Mouse (Mus musculus) liver, embryonic 15.5 days (tissue): ENCODE results near the gene Hp. TPM values are rescaled to one million over a fixed set of nuclear protein-coding genes. Genes with fewer than 3 reads are reported as not detected.

Experiments used
- ATAC-seq: fragments of 200-750 bp; cut with Nextera tagmentation; 2 replicates; pipeline ENCODE4 v1.8.0; 2017; ENCODE audit warnings: moderate number of reproducible peaks, mild to moderate bottlenecking, moderate library complexity; ENCODE audit not compliant: insufficient read depth
- H3K27ac ChIP-seq: fragments of 300-500 bp; sonication (generic); replicated peaks from 2 replicates; pipeline ENCODE4 v1.5.1; 2015; ENCODE audit warnings: mild to moderate bottlenecking, inconsistent platforms
- H3K27me3 ChIP-seq: fragments of 300-500 bp; sonication (generic); 2 replicates; pipeline ENCODE4 v1.6.1; 2015; ENCODE audit warnings: mild to moderate bottlenecking, inconsistent platforms
- H3K36me3 ChIP-seq: fragments of 300-500 bp; sonication (generic); replicated peaks from 2 replicates; pipeline ENCODE4 v1.6.1; 2015; ENCODE audit warnings: moderate library complexity, mild to moderate bottlenecking, inconsistent platforms
- H3K4me1 ChIP-seq: fragments of 300-500 bp; sonication (generic); replicated peaks from 2 replicates; pipeline ENCODE4 v1.6.1; 2015; ENCODE audit warnings: inconsistent platforms
- H3K4me2 ChIP-seq: fragments of 300-500 bp; sonication (generic); 2 replicates; pipeline ENCODE4 v1.6.1; 2015; ENCODE audit warnings: moderate library complexity, mild to moderate bottlenecking, inconsistent platforms
- H3K4me3 ChIP-seq: fragments of 300-500 bp; sonication (generic); replicated peaks from 2 replicates; pipeline ENCODE4 v1.5.1; 2015; ENCODE audit warnings: mild to moderate bottlenecking, inconsistent platforms
- H3K9ac ChIP-seq: fragments of 300-500 bp; sonication (generic); 2 replicates; pipeline ENCODE4 v1.6.1; 2015; ENCODE audit warnings: moderate library complexity, mild to moderate bottlenecking, inconsistent platforms
- H3K9me3 ChIP-seq: fragments of 300-500 bp; sonication (generic); replicated peaks from 2 replicates; pipeline ENCODE4 v1.6.1; 2016; ENCODE audit warnings: inconsistent platforms
- WGBS: fragments of 180-500 bp; shearing (Covaris S2); methylation state at CpG from one replicate; pipeline ENCODE4 v1.1.7; 2015; ENCODE audit warnings: mixed read lengths; ENCODE audit not compliant: insufficient replicate concordance; 5-methylcytosine and 5-hydroxymethylcytosine counted together
- polyA plus RNA-seq: library from polyadenylated mRNA; unstranded; fragments of >200 nt; fragmentation: Nextera tagmentation; extraction: Ambion mirVana; gene quantifications from 2 replicates; pipeline ENCODE4 v1.2.1, GENCODE M21; 2015

The Hp gene
- polyA plus RNA-seq, 1 experiment from 2014 or later, result 125 TPM

GRCm38 (mm10) chr8:109592164-109592563 is 13.2 kb upstream of the Hp start:
- Histone ChIP-seq H3K27ac (no peak overlapping the region), H3K4me2 (no peak overlapping the region), H3K9me3 (no peaks in the 10 kb centered on the region), H3K4me1 (peaks cover 6% of the 10 kb centered on the region; the same call in 1 of the 2 replicates), H3K9ac (no peak overlapping the region), H3K4me3 (no peak overlapping the region), H3K36me3 (peaks cover 23% of the 10 kb centered on the region), H3K27me3 (no peaks in the 10 kb centered on the region)
- no peak for ATAC-seq
- 61% methylated on average over 5 of the region's 5 CpGs for WGBS

DNA sequence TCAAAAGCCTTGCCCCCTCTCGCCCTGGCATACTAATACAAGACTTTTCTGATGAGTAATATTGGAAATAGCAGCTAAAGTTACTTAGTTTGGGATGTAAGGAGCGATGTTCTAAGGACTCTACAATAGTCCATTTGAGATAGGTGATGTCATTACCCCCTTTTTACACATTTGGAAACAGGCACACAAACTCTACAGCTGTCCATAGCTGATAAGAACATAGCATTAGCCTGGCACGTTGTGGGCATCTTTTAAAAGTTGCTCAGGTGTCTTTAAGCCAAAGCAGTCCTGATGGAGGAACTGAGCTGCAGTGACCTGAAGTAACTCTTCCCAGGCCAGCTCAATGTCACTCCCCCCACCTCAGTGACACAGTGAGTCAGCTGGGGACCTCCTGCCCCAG is 12.4 kb upstream of the Hp start:
- ATAC-seq, result no peak

DNA sequence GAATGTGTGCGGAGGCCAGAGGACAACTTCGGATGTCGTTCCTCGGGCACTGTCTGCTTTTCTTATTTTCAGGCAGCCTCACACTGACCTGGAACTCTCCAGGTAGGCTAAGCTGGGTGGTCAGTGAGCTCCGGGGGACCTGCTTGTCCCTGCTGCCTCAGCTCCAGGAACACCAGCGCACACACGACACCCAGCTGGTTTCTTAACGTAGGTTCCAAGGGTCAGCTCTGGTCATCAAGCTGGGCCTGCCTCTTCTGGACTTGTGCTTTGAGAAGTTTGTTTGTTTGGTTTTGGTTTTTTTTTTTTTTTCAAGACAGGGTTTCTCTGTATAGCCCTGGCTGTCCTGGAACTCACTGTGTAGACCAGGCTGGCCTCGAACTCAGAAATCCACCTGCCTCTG is 11.9 kb upstream of the Hp start:
- Histone ChIP-seq H3K4me1 (peaks cover 8% of the 10 kb centered on the region; the same call in 1 of the 2 replicates), H3K9me3 (no peaks in the 10 kb centered on the region), H3K4me2 (no peak overlapping the region), H3K4me3 (no peak overlapping the region), H3K27me3 (no peaks in the 10 kb centered on the region), H3K9ac (no peak overlapping the region), H3K36me3 (peaks cover 18% of the 10 kb centered on the region), H3K27ac (no peak overlapping the region)
- 80% methylated on average over 9 of the region's 9 CpGs for WGBS
- no peak for ATAC-seq

More for the DNA sequence above, 12.4 kb upstream of the Hp start:
- no peaks in the 10 kb centered on the region for H3K27me3 ChIP-seq
- H3K36me3 ChIP-seq, result peaks cover 18% of the 10 kb centered on the region
- peaks cover 6% of the 10 kb centered on the region; the same call in 1 of the 2 replicates for H3K4me1 ChIP-seq
- H3K9ac ChIP-seq, result no peak overlapping the region
- H3K27ac ChIP-seq, result no peak overlapping the region
- H3K4me3 ChIP-seq, result no peak overlapping the region
- WGBS, result 53% methylated on average over 3 of the region's 3 CpGs
- no peak overlapping the region for H3K4me2 ChIP-seq
- H3K9me3 ChIP-seq, result no peaks in the 10 kb centered on the region

DNA sequence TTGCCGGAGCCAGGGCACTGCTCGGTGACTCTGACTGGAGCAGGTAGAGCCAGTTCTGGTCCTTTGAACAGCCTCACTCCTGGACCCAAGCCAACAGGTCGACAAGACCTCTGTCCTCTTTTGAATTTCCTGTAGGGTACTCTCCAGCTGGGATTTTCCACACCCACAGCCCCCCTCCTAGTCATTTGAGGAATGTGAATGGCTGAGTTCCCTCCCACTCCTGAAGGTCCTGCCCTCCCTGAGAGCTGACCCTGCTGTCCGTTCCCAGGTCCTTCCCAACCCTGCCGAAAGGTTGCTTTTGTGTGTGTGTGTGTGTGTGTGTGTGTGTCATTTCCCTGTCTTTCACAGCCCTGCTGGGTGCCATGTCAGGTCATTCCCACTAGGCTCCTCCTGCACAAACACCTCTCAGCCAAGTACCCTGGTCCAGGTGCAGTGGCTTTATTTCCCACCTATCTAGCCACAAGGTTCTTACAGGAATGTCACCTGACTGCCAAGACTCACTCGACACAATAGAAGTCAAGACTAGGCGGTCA is 8.1 kb upstream of the Hp start:
- peak overlapping the region; percentile 33 for H3K27ac ChIP-seq
- 44% methylated on average over 7 of the region's 7 CpGs for WGBS
- no peaks in the 10 kb centered on the region for H3K27me3 ChIP-seq
- H3K9ac ChIP-seq, result no peak overlapping the region
- no peaks in the 10 kb centered on the region for H3K9me3 ChIP-seq
- ATAC-seq, result peak; percentile 67
- peaks cover 19% of the 10 kb centered on the region; the same call in 1 of the 2 replicates for H3K4me1 ChIP-seq
- H3K4me3 ChIP-seq, result no peak overlapping the region
- H3K36me3 ChIP-seq, result no peaks in the 10 kb centered on the region
- H3K4me2 ChIP-seq, result no peak overlapping the region

DNA sequence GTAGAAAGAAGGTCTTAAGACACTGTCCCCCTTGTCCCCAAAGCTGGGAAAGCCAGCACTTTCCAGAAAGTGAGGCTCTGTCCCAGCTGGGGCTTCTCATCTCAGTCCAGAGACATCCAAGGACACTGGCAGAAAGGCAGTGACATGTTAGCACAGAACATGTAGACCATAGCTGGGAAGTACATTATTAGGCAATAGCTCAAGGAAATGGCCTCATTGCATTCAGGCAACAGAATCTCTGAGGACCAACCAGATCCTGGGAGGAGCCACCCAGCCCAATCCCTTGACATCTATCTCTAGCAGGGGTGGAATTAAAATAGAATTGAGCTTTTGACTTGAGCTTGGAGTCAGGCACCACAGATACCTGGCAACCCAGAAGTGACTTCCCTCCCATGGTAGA is 6.7 kb upstream of the Hp start:
- ATAC-seq, result no peak
- no peaks in the 10 kb centered on the region for H3K36me3 ChIP-seq
- H3K9me3 ChIP-seq, result no peaks in the 10 kb centered on the region
- H3K4me2 ChIP-seq, result no peak overlapping the region
- no peak overlapping the region for H3K4me3 ChIP-seq
- peak overlapping the region; percentile 45 for H3K27ac ChIP-seq
- no peak overlapping the region for H3K9ac ChIP-seq
- H3K27me3 ChIP-seq, result no peaks in the 10 kb centered on the region
- peaks cover 13% of the 10 kb centered on the region; the same call in 1 of the 2 replicates for H3K4me1 ChIP-seq

- Histone ChIP-seq H3K4me1 (peaks cover 13% of the 10 kb centered on the region; the same call in 1 of the 2 replicates), H3K4me3 (no peak overlapping the region), H3K9ac (no peak overlapping the region), H3K27me3 (no peaks in the 10 kb centered on the region), H3K27ac (peak overlapping the region; percentile 45), H3K4me2 (no peak overlapping the region), H3K9me3 (no peaks in the 10 kb centered on the region), H3K36me3 (no peaks in the 10 kb centered on the region)
- 62% methylated on average over 3 of the region's 3 CpGs for WGBS
- no peak for ATAC-seq
These were observed 5.9 kb upstream of the Hp start for GRCm38 (mm10) chr8:109584830-109585229.

GRCm38 (mm10) chr8:109584293-109584692 is 5.3 kb upstream of the Hp start:
- no peaks in the 10 kb centered on the region for H3K36me3 ChIP-seq
- 68% methylated on average over 4 of the region's 4 CpGs for WGBS
- H3K27me3 ChIP-seq, result no peaks in the 10 kb centered on the region
- H3K4me1 ChIP-seq, result peaks cover 16% of the 10 kb centered on the region; the same call in 1 of the 2 replicates
- H3K4me3 ChIP-seq, result no peak overlapping the region
- H3K4me2 ChIP-seq, result no peak overlapping the region
- no peak for ATAC-seq
- no peak overlapping the region for H3K9ac ChIP-seq
- H3K9me3 ChIP-seq, result no peaks in the 10 kb centered on the region
- peak overlapping the region; percentile 45 for H3K27ac ChIP-seq

GRCm38 (mm10) chr8:109576311-109576710 is 2.7 kb downstream of the Hp start:
- Histone ChIP-seq H3K27me3 (no peaks in the 10 kb centered on the region), H3K4me2 (no peak overlapping the region), H3K27ac (no peak overlapping the region), H3K9me3 (no peaks in the 10 kb centered on the region), H3K36me3 (peaks cover 14% of the 10 kb centered on the region), H3K4me1 (0 out of 2 replicates have a peak, but pooled peaks cover 3% of the 10 kb centered on the region), H3K9ac (peak overlapping the region; percentile 11; the same call in 1 of the 2 replicates), H3K4me3 (peak overlapping the region; percentile 38)
- 67% methylated on average over 4 of the region's 4 CpGs for WGBS
- no peak for ATAC-seq

GRCm38 (mm10) chr8:109571139-109571538 is 7.8 kb downstream of the Hp start:
- Histone ChIP-seq H3K27ac (no peak overlapping the region), H3K9me3 (no peaks in the 10 kb centered on the region), H3K36me3 (peaks cover 21% of the 10 kb centered on the region), H3K4me2 (no peak overlapping the region), H3K4me1 (peaks cover 9% of the 10 kb centered on the region), H3K4me3 (no peak overlapping the region), H3K9ac (no peak overlapping the region), H3K27me3 (no peaks in the 10 kb centered on the region)
- WGBS, result 76% methylated on average over 12 of the region's 12 CpGs
- ATAC-seq, result no peak

DNA sequence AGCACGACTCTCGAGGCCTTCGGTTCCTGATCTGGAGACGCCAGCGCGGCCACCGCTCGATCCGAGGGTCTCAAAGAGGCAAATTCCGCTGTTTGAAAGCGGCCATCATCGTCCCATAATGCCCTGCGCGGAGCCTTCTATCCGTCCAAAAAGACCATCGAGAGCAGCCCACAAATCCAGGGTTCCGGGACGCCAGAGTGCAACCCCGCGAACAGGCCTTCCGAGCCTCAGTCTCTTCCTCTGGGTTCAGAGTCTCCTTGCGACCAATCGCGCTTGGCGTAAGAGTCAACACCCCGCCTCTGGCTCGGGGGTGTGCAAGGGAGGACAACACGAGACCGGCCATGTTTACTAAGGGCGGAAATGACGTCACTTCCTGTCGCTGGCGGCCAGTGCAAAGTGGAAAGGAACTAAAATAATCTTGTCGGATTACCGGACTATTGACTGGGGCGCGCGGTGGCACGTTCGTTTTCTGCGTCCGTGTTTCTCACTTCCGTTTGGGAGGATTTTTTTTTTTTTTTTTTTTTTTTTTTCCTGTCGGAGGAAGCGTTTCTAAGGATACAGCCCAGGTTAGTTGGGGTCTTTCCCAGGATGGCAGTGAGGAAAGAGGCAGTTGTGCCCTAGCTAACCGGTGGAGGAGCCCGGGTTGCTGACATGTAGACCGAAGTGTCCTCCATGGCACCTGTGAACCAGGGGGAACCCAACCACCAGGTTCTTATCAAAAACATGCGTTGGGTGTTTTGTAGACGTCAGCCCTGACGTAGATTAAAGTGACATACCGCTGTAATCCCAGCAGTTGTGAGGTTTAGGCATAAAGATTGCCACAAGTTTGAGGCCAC is 13.3 kb downstream of the Hp start, which contains the start of the genes Dhx38 and Txnl4b:
Dhx38 (minus strand) TSS at position 364 of the 836 bp plus-strand sequence.
Txnl4b (plus strand) TSS at position 395 of the 836 bp plus-strand sequence.
- Histone ChIP-seq H3K4me3 (peak within 1 kb of the TSS; percentile 89), H3K9me3 (no peaks in the 10 kb centered on the region), H3K36me3 (peaks cover 26% of the 10 kb centered on the region), H3K27me3 (no peaks in the 10 kb centered on the region), H3K9ac (peak within 1 kb of the TSS; percentile 92), H3K4me1 (peaks cover 31% of the 10 kb centered on the region), H3K4me2 (peak within 1 kb of the TSS; percentile 84), H3K27ac (peak within 1 kb of the TSS; percentile 94)
- under 1% methylated on average over 52 of the region's 52 CpGs for WGBS
- peak; percentile 99 for ATAC-seq

DNA sequence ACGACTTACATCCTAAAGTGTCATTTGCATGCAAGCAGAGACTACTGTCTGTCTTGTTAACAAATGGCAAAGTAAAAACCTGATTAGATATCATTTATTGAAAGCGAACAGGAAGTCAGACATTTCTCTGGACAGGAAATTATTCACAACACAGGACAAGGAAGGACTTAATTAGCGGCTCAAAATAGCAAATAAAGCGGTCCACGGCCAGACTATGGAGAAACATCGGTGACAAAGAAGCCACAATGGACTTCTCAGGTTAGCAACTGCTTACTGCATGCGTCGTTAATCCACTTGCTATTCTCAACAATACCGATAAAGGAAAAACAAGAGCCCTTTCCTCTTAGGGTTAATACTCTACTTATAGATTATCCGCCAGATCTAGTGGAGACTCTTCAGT is 14.2 kb downstream of the Hp start:
- H3K4me3 ChIP-seq, result peak overlapping the region; percentile 89
- ATAC-seq, result no peak
- H3K9ac ChIP-seq, result peak overlapping the region; percentile 92
- peaks cover 31% of the 10 kb centered on the region for H3K4me1 ChIP-seq
- H3K27ac ChIP-seq, result peak overlapping the region; percentile 94
- peak overlapping the region; percentile 84 for H3K4me2 ChIP-seq
- H3K9me3 ChIP-seq, result no peaks in the 10 kb centered on the region
- 3% methylated on average over 10 of the region's 10 CpGs for WGBS
- H3K27me3 ChIP-seq, result no peaks in the 10 kb centered on the region
- H3K36me3 ChIP-seq, result peaks cover 33% of the 10 kb centered on the region
